Mouse (Mus musculus) liver, postnatal 0 days (tissue): ENCODE measurements around the gene Bicc1. TPM values are rescaled to one million over a fixed set of nuclear protein-coding genes. Genes with fewer than 3 reads are reported as not detected.

Experiments
- ATAC-seq: fragments of 200-750 bp; cut with Nextera tagmentation; 2 replicates; pipeline ENCODE4 v1.8.0; 2017; ENCODE audit warnings: mild to moderate bottlenecking, moderate library complexity
- DNase-seq: peaks from one replicate; pipeline ENCODE4 v3.0.0-alpha.2; 2016
- H3K27ac ChIP-seq: fragments of 300-500 bp; sonication (generic); 2 replicates; pipeline ENCODE4 v1.5.1; 2014; ENCODE audit warnings: antibody characterized with exemption, moderate library complexity, mild to moderate bottlenecking, low read depth
- H3K27me3 ChIP-seq: fragments of 300-500 bp; sonication (generic); 2 replicates; pipeline ENCODE4 v1.6.1; 2014; ENCODE audit warnings: low read length, control low read depth, mixed read lengths; ENCODE audit not compliant: insufficient read depth
- H3K36me3 ChIP-seq: fragments of 300-500 bp; sonication (generic); replicated peaks from 2 replicates; pipeline ENCODE4 v1.6.1; 2014; ENCODE audit warnings: mild to moderate bottlenecking, control low read depth, low read length, moderate library complexity, mixed read lengths; ENCODE audit not compliant: insufficient read depth
- H3K4me1 ChIP-seq: fragments of 300-500 bp; sonication (generic); 2 replicates; pipeline ENCODE4 v1.6.1; 2014; ENCODE audit warnings: antibody characterized with exemption, mild to moderate bottlenecking, control low read depth; ENCODE audit not compliant: insufficient read depth
- H3K4me2 ChIP-seq: fragments of 300-500 bp; sonication (generic); 2 replicates; pipeline ENCODE4 v1.6.1; 2014; ENCODE audit warnings: low read depth, mild to moderate bottlenecking, low read length, moderate library complexity, mixed read lengths
- H3K4me3 ChIP-seq: fragments of 300-500 bp; sonication (generic); 2 replicates; pipeline ENCODE4 v1.5.1; 2014; ENCODE audit warnings: low read depth, low read length
- H3K9ac ChIP-seq: fragments of 300-500 bp; sonication (generic); replicated peaks from 2 replicates; pipeline ENCODE4 v1.6.1; 2014; ENCODE audit warnings: mild to moderate bottlenecking, moderate library complexity
- H3K9me3 ChIP-seq: fragments of 300-500 bp; sonication (generic); 2 replicates; pipeline ENCODE4 v1.6.1; 2016; ENCODE audit warnings: mild to moderate bottlenecking, control low read depth, low read length, mixed read lengths
- CTCF ChIP-seq: sonication (generic); IDR thresholded peaks from 2 replicates; pipeline ENCODE4 v1.5.1; 2016; ENCODE audit warnings: antibody characterized with exemption, low read depth
- EP300 ChIP-seq: IDR thresholded peaks from 2 replicates; pipeline ENCODE4 v1.6.1; 2016; ENCODE audit warnings: antibody characterized with exemption, low read depth, mild to moderate bottlenecking
- WGBS: fragments of 180-500 bp; shearing (Covaris S2); extraction: QIAGEN DNeasy Blood & Tissue Kit; methylation state at CpG from one replicate; pipeline ENCODE4 v1.1.7; 2014; ENCODE audit not compliant: insufficient replicate concordance; 5-methylcytosine and 5-hydroxymethylcytosine counted together
- polyA plus RNA-seq: library from polyadenylated mRNA; unstranded; fragments of >200 nt; fragmentation: Nextera tagmentation; extraction: Ambion mirVana; gene quantifications from 2 replicates; pipeline ENCODE4 v1.2.1, GENCODE M21; 2015

Gene Bicc1
- polyA plus RNA-seq, 1 experiment from 2014 or later: 3.0 TPM

GRCm38 (mm10) chr10:70937450-70937849 is 222.1 kb downstream of the Bicc1 start:
- no peak overlapping the region for H3K4me2 ChIP-seq
- H3K27ac ChIP-seq: no peak overlapping the region
- WGBS: 81% methylated on average over 6 of the region's 6 CpGs
- no peak for ATAC-seq
- no peaks in the 10 kb centered on the region for H3K27me3 ChIP-seq
- H3K36me3 ChIP-seq: no peaks in the 10 kb centered on the region
- H3K9ac ChIP-seq: no peak overlapping the region
- TF ChIP-seq EP300: no peak
- TF ChIP-seq CTCF: no peak
- no peaks in the 10 kb centered on the region for H3K9me3 ChIP-seq
- no peak for DNase-seq
- no peaks in the 10 kb centered on the region for H3K4me1 ChIP-seq
- no peak overlapping the region for H3K4me3 ChIP-seq

GRCm38 (mm10) chr10:70936008-70936407 is 223.5 kb downstream of the Bicc1 start:
- no peak for ATAC-seq
- Histone ChIP-seq H3K4me1 (no peaks in the 10 kb centered on the region), H3K36me3 (no peaks in the 10 kb centered on the region), H3K27me3 (no peaks in the 10 kb centered on the region), H3K27ac (no peak overlapping the region), H3K9me3 (no peaks in the 10 kb centered on the region), H3K4me3 (no peak overlapping the region), H3K9ac (no peak overlapping the region), H3K4me2 (no peak overlapping the region)
- DNase-seq: no peak
- TF ChIP-seq EP300: no peak
- TF ChIP-seq CTCF: no peak
- WGBS: 73% methylated on average over 3 of the region's 3 CpGs

DNA sequence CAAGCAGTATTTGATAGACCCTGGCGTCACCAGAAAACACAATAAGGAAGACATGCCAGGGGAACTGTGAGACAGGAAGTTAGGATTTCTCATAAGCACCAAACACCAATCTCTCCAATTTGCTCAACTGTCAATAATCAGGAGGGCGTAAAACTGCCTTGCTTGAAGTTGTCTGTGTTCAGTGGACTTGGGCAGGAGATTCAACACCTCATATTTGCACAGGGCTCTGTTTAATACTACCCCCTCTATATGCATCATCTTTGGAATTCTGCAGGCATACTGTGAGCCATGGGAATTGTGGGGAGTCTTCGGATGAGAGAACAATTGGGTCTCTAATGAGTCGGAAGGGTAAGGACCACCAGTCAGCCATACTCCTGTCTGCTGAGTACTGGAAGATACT is 233.4 kb downstream of the Bicc1 start:
- no peak for DNase-seq
- Histone ChIP-seq H3K27ac (no peak overlapping the region), H3K4me2 (no peak overlapping the region), H3K36me3 (no peaks in the 10 kb centered on the region), H3K9me3 (no peaks in the 10 kb centered on the region; the same call in 1 of the 2 replicates), H3K27me3 (no peaks in the 10 kb centered on the region), H3K9ac (no peak overlapping the region), H3K4me1 (no peaks in the 10 kb centered on the region), H3K4me3 (no peak overlapping the region)
- WGBS: 76% methylated on average over 4 of the region's 4 CpGs
- no peak for ATAC-seq
- TF ChIP-seq CTCF (no peak), EP300 (no peak)

DNA sequence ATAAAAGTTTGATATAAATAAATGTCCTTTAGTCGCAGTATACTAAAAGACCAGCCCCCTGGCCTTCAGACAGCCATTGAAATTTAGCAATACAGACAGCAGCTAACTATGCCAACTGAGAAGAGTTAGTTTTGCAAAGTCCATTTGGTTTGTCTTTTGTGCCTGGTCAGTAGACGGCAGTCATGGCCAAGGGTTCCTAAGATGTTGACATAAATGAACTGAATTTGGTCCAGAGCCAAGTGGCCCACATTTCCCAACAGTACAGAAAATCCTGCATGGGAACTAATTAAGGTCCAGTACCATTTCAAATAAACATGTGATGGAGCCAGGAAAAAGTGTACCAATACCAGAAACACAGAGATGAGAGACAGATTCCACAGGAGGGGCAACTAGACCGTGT is 235.2 kb downstream of the Bicc1 start:
- no peak overlapping the region for H3K27ac ChIP-seq
- no peaks in the 10 kb centered on the region; the same call in 1 of the 2 replicates for H3K9me3 ChIP-seq
- no peak overlapping the region for H3K4me3 ChIP-seq
- ATAC-seq: no peak
- H3K36me3 ChIP-seq: no peaks in the 10 kb centered on the region
- TF ChIP-seq CTCF (no peak), EP300 (no peak)
- WGBS: 63% methylated on average over 3 of the region's 3 CpGs
- H3K27me3 ChIP-seq: no peaks in the 10 kb centered on the region
- H3K4me1 ChIP-seq: no peaks in the 10 kb centered on the region
- H3K9ac ChIP-seq: no peak overlapping the region
- H3K4me2 ChIP-seq: no peak overlapping the region
- no peak for DNase-seq

- DNase-seq (no peak), ATAC-seq (no peak)
- H3K4me2 ChIP-seq: no peak overlapping the region
- TF ChIP-seq CTCF (no peak), EP300 (no peak)
- H3K4me1 ChIP-seq: no peaks in the 10 kb centered on the region
- WGBS: 63% methylated on average over 3 of the region's 3 CpGs
- no peak overlapping the region for H3K27ac ChIP-seq
- H3K9ac ChIP-seq: no peak overlapping the region
- H3K36me3 ChIP-seq: no peaks in the 10 kb centered on the region
- H3K9me3 ChIP-seq: no peaks in the 10 kb centered on the region
- no peak overlapping the region for H3K4me3 ChIP-seq
- no peaks in the 10 kb centered on the region for H3K27me3 ChIP-seq
Observed at GRCm38 (mm10) chr10:70923936-70924335, 235.6 kb downstream of the Bicc1 start.

DNA sequence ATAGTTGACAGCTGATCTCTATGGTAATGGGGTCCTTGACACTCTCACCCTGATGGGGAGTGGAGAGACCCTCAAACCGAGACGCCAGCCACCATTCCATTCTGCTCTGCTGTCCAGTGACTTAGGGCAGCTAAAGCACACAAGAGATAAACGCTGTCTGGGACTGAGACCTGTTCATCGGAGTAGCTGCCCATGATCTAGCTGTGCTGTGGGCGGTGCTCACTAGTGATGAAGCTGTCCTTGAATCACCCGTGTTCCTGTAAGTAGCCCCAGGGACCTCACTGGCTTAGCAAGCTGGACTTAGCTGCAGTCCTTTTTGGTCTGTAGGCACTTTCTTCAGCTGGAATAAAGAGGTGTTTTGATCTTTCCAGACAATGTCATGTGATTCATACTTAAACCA is 238.0 kb downstream of the Bicc1 start:
- ATAC-seq (no peak), DNase-seq (no peak)
- H3K36me3 ChIP-seq: no peaks in the 10 kb centered on the region
- H3K9me3 ChIP-seq: peaks cover 4% of the 10 kb centered on the region
- no peak for TF ChIP-seq CTCF
- no peak for TF ChIP-seq EP300
- WGBS: 75% methylated on average over 6 of the region's 6 CpGs
- no peak overlapping the region for H3K27ac ChIP-seq
- H3K4me3 ChIP-seq: no peak overlapping the region
- H3K4me1 ChIP-seq: no peaks in the 10 kb centered on the region
- no peak overlapping the region for H3K4me2 ChIP-seq
- H3K27me3 ChIP-seq: no peaks in the 10 kb centered on the region
- no peak overlapping the region for H3K9ac ChIP-seq

- 60% methylated on average over 1 of the region's 1 CpGs for WGBS
- Histone ChIP-seq H3K9me3 (peaks cover 4% of the 10 kb centered on the region), H3K4me2 (no peak overlapping the region), H3K36me3 (no peaks in the 10 kb centered on the region), H3K4me1 (no peaks in the 10 kb centered on the region), H3K4me3 (no peak overlapping the region), H3K27ac (no peak overlapping the region), H3K9ac (no peak overlapping the region), H3K27me3 (no peaks in the 10 kb centered on the region)
- DNase-seq (no peak), ATAC-seq (no peak)
- TF ChIP-seq CTCF (no peak), EP300 (no peak)
Observed at GRCm38 (mm10) chr10:70919851-70920250, 239.6 kb downstream of the Bicc1 start.
